Mouse (Mus musculus) spleen, adult 2 months (tissue): ENCODE results near the gene Kat6b.

Source experiments
- CTCF ChIP-seq: fragments of 200-500 bp; IDR thresholded peaks from 2 replicates; pipeline ENCODE4 v1.5.1; 2011; ENCODE audit warnings: mild to moderate bottlenecking, inconsistent platforms; ENCODE audit not compliant: insufficient read depth, insufficient read length, insufficient replicate concordance; ENCODE audit errors: extremely low read depth
- POLR2A ChIP-seq: fragments of 200-500 bp; IDR thresholded peaks from 2 replicates; pipeline ENCODE4 v1.6.1; 2011; ENCODE audit warnings: low read depth, low read length, inconsistent platforms

DNA sequence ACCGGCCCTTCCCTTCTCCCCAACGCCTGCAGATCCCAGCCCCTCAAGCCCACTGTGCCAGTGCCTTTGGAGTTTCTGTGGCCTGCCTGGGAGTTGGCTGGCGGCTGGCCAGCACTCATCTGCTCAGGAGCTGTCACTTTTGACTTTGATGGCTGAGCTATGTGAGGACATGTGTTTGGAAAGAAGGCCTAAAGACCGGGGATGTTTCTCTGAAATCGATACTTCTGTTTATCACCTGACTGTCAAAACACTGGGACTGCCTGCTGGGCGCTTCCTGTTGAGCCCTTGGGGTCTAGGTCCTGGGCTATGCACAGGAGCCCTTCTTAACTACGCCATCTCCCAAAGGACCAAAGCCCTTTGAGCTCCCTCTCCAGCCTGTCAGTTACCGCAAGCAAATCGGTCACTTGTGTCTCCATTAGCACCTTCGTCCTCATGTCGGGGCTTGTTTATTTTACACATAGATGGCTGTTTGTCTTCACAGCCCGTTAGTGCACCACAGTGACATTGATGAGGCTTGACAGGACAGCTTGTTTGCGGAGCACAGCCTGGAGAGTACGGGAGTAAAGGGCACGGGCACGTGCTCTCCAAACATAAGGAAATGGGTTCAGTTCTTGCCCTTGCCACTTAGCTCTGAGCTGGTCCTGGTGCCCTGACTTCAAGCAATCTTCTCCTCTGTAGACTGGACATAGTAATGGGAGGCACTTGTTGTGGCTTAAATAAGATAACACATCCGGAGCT lies 238.6 kb downstream of the Kat6b start:
- TF ChIP-seq CTCF (no peak), POLR2A (no peak)
